Mouse (Mus musculus) adrenal gland, postnatal 14 days (tissue): ENCODE data around the gene Eva1a. TPM values are rescaled to one million over a fixed set of nuclear protein-coding genes. Genes with fewer than 3 reads are reported as not detected.

ENCODE experiments used
- DNase-seq: peaks from one replicate; pipeline ENCODE4 v3.0.0; 2021; ENCODE audit warnings: mixed read lengths
- total RNA-seq: library from RNA; stranded (reverse); gene quantifications from 2 replicates; pipeline ENCODE4 v1.2.3, GENCODE M21; 2021

Eva1a gene
- total RNA-seq, 1 experiment from 2014 or later: 6.9 TPM

DNA sequence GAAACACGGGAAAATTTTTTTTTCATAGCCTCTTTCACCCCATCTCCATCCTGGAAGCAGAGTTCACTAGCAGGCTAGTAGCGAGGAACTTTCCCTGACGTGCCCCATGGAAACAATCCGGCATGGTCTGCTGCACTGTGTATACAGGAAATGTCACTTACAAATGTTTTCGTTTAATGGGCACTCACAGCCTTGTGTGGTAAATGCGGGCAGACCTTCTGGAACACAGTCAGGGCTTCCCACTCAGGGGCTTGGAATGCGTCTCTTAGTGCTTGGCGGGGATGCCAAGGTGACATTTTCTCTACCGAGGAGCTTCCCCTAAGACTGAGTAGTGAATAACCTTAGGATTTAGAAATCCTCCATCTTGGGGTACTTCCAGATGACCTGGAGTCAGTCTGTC is 87.0 kb downstream of the Eva1a start:
- DNase-seq: no peak

DNA sequence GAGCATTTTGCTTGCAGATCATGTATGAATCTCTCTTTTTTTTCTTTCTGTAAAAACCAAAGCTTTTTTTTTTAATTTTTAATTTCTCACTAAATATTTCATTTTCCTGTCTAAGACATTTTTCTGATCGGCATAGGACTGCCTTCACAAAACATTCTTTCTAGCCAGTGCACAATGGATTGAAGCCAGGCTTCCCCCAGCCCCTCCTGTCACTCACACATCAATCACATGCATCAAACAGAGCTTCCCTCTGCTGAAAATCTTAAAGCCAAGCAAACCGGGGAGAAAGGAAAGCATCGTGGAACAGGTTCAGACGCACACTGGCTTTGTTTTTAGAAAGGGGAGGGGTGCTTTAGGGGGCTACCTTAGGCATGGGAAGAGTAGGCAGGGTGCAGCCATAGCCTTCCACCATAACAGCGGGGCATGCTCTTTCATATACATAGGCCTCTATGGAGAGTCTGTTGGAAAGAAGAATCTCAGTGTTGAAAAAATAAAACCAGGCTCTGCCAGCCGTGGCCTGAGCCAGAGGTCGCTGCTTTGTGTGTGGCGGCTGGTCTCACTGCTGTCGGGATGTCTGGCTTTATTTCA is 88.9 kb downstream of the Eva1a start:
- DNase-seq: no peak

DNA sequence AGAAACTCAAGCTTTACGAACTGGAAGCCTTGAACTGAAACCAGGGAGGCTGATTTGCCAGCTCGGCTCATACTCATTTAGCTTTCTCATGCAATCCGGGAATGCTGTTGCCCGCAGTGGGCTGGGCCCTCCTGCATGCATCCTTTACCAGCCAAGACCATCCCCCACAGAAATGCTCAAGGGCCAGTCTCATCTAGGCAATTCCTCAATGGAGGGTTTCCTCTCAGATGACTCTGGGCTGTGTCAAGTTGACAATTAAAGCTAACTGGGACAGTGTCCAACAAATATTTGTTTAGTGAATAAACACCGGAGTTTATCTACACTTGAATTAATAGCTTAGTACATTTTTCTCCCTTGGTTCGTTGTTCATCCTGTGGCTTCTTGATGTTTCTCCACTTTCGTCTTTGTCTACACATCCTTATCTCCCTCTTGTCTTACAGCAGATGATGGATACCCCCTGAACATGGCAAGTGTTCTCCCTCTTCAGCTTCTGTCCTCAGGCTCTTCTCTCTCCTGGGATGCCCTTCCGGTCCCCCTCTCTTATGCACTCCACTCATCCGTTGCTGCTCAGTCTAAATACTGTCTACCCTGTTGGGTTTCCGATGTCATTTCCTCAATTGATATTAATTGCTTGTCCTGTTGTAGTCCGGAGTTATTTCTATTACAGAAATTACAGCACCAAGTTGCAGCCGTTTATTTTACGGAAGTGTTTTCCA is 92.2 kb downstream of the Eva1a start:
- no peak for DNase-seq

DNA sequence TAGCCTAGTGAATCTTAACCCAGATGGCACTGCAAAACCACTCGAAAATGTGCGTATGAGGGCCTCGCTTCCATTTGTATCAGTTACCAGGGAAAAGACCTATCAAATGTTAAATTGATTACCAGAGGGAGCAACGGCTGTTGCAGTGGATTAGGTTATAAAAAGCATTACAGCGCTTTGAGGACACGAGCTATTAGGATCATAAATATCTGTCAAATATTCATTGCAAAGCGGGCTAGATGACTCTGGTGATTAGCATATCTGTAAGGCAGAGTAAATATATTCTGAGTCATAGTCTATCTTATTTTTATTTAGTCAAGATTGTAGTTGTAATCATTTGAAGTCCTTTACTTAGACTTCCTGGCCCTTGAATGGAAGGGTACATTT is 92.7 kb downstream of the Eva1a start:
- no peak for DNase-seq

DNA sequence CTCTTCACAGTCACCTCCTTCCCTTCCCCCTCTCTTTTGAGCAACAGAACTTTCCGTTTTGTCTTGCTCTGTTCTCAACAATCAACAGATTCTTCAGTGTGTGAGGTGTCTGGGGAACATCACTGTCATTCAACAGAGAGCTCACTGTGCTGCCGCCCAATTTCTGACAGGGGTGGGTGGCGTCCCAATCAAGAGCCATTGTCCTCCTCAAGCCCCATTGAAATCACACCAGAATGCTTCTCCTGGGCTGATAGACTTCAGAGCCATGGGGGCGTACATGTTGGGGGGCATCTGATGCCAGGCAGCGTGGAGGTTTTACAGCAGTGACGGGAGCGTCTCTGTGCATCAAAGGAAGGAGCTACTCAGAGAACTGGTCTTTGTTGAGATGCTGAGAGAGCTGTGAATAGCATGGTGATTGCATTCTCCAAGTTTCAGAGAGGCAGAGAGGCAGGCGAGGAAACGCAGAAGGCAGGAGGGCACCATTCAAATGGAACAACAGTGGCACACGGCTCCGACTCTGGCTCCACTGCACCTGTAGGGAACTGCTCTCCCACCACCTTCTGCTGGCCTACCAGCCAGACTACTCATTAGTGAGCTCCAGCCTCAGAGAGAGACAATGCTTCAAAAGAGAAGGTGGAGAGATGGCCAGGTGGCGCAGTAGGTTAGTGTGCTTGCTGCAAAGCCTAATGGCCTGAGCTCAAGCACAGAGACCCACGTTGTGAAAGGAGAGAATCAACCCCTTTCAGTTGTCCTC is 95.3 kb downstream of the Eva1a start:
- DNase-seq: no peak

Other genes with a start within 250 kb of the Eva1a start
- gene Gcfc2, start 117.4 kb upstream of the Eva1a start, total RNA-seq: 8.9 and 11.8 TPM in 2 replicates
- gene Mrpl19, start 75.1 kb upstream of the Eva1a start, total RNA-seq: 35.9 and 51.0 TPM in 2 replicates